Mouse (Mus musculus) left cerebral cortex, postnatal 36 days (tissue): ENCODE measurements at regions not wholly inside any gene's neighbourhood (a gene's known extent, or its start where the extent isn't known, plus 50 kb on each side); places are given as distances from the start of the nearest gene placed in this dataset.
"Not testable (repeated sequence)": the region's sequence is repeated elsewhere in the genome, so short reads cannot be mapped to it uniquely, and the experiment has no call there.

Experiments used
- DNase-seq, 2 experiments: peaks; one replicate each; pipeline ENCODE4 v3.0.0; 2021 to 2022; ENCODE audit warnings: low spot score in 2 of 2, mixed read lengths in 1 of 2
- intact Hi-C: fragments of 180-260 bp; cut with DNase I; formaldehyde crosslinking; loops from one replicate; pipeline ENCODE4 v1.15.1; 2025

- intact Hi-C loops: no loop called here
- no peak for DNase-seq
These were observed 83.8 kb downstream of the Eif4e start for GRCm38 (mm10) chr3:138609749-138610148.

DNA sequence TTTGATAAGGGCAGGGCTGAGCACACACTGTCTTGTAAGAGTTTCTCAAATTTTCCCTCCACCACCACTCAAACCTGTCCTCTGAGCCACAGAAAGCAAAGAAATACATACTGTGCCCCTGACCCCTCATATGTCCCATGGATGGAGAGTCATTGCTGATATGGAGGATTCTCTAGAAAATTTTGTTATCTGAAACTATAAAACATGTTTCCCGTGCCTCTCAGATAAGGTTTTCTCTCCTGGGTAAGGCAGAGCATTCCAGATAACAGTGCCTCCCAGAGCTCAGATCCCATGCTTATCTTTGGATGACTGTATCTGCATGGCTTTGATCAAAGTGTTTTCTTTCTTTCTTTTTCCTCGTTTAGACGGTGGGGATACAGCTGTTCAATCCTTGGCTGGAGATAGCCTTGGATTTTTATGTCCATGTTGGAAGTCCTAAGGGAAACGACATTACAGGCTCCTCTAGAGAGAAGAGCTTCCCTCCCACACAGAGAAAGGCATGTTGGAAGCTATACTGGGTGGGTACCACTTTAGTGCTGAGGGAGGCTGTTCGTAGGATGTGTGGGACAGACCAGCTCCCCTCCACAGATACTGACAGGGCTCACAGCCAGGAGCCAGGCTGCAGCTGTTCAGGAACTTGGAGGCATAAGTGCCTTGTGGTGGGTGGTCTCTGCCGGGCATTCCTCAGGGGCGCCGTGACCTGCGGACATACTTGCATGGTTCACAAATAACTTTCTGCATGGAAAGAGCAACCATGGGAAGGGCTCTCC, 87.1 kb downstream of the Eif4e start:
- peak in 1 of 2 experiments; percentile 35 for DNase-seq
- intact Hi-C loops: no loop called here

DNA sequence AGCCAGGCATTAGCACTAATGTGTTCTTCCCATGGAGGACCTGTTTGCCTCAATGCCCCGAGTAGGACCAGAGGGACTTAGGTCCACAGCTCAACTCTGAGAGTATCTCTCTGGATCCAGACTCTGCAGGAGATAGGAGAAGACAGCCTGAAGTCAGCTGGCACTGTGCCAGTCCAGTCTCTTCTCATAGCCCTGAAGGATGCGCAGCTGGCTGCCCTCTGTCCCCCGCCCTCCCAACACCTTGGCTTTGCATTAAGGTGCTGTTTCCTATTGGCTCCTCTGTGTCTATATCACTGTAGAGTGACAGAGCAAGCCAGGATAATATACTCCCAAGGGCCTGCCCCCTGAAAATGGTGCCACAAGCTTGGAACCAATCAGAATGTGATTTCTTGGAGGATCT, 87.7 kb downstream of the Eif4e start:
- intact Hi-C loops: no loop called here
- no peak for DNase-seq

- no peak for DNase-seq
These were observed 88.9 kb downstream of the Eif4e start for GRCm38 (mm10) chr3:138614899-138615298.

DNA sequence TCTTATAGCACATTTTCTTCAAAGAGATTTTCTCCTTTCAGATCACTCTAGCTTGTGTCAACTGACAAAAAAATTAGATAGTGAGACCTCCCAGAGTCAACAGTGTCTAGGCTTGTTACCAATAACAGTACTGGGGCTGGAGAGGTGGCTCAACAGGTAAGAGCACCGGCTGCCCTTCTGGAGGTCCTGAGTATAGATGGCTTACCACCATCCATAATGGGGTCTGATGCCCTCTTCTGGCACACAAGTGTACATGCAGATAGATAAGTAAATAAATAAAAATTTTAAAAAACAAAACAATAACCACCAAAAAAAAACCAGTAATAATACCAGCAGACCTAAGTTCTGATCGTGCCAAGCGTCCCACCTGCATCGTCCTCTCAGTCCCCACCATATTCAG, 94.3 kb downstream of the Eif4e start:
- no peak for DNase-seq
- intact Hi-C loops: no loop called here

More at GRCm38 (mm10) chr3:138614899-138615298, 88.9 kb downstream of the Eif4e start:
- intact Hi-C loops: no loop called here

DNA sequence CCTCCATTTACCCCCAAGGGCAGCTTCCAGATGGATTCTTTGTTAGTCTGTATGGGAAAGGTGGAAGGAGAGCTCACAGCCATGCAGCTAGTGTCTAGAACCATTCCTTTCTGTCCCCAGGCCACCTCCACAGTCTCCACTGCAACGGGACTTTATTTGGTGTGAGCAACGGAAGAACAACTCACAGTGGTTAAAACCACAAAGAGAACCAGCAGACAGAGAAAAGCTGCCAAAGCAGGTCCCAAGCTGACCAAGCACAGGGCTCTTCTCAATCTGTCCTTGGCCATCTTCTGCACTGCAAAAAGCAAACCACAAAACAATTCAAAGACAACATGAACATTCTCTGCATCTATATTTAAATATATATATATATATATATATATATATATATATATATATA, 98.1 kb downstream of the Eif4e start:
- DNase-seq: no peak
- intact Hi-C loops: no loop called here

DNA sequence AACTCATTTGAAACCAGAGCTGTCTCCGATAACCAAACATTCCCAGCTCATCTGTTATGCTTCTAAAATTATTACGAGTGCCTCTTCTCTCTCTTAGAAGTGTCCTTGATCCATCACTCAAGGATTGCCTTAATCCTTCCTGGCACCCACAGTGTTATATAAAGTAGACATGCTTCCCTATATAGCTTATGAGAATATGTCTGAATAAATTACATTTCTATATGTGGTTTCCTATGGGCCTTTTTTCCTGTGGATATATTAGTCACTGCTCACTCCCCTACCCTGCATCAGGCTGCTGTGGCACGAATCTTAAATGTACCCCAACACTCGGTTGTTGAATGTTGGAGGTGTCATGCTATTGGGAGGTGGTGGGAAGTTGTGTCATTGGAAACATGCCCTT, 100.3 kb downstream of the Eif4e start:
- peak in 1 of 2 experiments; percentile 35 for DNase-seq
- intact Hi-C loops: loop anchor here (5.0 kb wide), 1 partner anchor 116 kb away; the partner anchor contains the start of gene Tspan5

DNA sequence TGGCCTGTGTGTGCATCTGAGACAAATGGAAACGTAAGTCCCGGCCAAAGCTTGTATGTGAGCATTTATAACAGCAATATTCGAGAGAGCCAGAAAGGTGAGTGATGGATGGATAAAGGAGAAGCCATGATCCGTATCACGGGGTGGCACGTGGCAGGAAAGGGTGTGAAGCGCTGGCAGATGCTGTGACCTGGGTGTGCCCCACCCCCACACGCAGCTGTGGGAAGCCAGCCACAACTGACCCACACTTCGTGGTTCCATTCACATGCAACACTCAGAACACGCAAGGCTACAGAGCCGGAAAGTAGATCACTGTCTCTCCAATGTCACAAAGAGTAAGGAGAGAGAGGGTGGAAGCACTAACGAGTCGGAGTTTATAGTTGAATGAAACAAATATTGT, 104.3 kb downstream of the Eif4e start:
- intact Hi-C loops: no loop called here
- DNase-seq: no peak

DNA sequence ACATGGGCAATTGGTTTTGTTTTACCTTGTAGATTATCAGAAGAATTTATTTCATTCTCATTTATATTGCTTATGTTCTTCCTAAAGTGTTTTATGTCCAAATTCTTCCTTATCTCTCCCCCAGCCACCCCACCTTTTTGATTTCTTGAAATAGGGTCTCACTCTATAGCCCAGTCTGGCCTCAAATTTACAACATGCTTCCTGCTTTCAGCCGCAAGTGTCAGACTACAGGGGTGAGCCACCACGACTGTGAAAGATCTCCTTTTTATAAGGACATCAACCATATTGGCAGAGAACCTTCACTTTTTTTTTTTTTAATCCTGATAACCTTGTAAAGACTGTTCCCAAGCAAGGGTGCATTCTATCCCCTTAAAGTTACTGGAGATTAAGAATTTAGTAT, 106.1 kb downstream of the Eif4e start:
- intact Hi-C loops: no loop called here
- no peak for DNase-seq

GRCm38 (mm10) chr3:138642026-138642425, 100.0 kb upstream of the Tspan5 start:
- intact Hi-C loops: loop anchor here (5.0 kb wide), 1 partner anchor 550 kb away; no protein-coding TSS in a partner anchor
- no peak for DNase-seq

DNA sequence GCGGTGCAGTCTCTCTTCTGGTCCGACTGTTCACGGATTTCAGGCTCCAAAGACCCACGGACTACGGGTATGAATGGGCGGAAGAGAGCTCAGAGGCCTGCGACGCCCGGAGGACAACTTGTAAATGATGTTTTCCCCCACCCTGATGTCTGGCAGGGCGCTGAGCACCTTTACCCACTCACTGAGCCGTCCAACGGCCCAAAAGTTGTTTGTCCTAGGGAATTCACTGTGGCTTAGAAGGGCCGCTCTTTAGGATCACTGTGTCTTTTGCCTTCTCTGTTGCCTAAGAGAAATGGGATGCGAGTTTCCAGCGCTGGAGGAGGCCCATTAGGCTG, 98.1 kb upstream of the Tspan5 start:
- no peak for DNase-seq
- intact Hi-C loops: loop anchor here (5.0 kb wide), 1 partner anchor 548 kb away; no protein-coding TSS in a partner anchor

DNA sequence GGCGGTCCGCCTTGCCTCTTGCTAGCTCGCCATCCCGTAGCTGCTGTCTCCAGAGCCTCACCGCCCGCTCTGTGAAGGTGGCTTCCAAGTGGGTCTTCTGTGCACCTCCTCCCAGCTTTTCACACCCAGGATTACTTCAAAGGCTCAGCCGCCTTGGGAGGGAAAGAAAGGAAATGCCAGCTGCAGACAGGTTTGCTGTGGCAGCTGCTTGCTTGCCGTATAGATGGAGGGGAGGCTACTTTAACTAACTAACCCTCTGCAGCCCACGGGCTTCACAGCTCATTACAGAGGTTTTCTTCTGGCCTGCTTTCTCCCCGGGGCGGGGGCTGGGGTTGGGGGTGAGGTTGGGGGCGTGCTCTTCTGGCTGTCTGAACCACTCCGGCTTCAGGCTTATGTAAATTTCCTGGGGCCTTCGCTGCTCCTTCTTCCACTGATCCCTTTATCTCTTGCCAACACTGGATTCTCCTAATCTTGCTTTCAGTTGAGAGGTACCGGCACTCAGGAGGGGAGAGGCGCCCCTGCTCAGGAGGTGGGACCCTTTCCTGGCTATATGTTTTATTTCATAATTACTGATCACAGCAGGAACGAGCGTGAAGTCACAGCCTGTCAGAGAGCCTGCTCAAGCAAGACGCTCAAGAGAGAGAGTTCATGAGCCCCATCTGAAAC, 97.6 kb upstream of the Tspan5 start:
- intact Hi-C loops: loop anchor here (5.0 kb wide), 1 partner anchor 548 kb away; no protein-coding TSS in a partner anchor
- peak in 1 of 2 experiments; percentile 36 for DNase-seq

- intact Hi-C loops: loop anchor here (5.0 kb wide), 2 partner anchors 97 to 257 kb away; partner anchors contain the start of gene Tspan5
These were observed 96.7 kb upstream of the Tspan5 start for GRCm38 (mm10) chr3:138645320-138645719.

DNA sequence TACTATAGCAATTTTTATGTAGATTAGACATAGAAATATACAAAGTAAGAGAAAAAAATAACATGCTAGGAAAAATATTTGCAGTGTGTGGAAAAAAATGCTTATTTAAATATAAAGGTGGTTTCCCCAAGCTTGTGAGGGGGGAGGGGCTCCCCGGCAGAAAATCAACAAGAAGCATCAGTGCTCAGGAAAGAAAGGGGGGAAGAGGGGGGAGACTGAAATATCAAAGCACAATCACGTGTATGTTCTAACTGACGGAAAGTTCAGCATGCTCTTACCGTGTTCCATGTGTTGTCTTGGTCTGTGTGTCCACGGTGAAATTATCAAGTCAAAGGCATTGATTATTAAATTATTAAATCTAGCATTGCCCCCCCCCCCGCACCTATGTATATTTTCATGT, 92.3 kb upstream of the Tspan5 start:
- DNase-seq: no peak

More at GRCm38 (mm10) chr3:138645320-138645719, 96.7 kb upstream of the Tspan5 start:
- peak; percentile 46 to 59 for DNase-seq

DNA sequence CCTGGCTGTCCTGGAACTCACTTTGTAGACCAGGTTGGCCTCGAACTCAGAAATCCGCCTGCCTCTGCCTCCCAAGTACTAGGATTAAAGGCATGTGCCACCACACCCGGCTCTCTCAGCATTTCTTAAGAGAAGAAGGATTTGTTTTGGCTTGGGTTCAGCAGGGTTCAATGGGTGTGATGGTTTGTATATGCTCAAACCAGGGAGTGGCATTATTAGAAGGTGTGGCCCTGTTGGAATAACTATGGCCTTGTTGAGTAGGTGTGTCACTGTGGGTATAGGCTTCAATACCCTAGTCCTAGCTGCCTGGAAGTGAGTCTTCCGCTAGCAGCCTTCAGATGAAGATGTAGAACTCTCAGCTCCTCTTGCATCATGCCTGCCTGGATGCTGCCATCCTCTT, 91.3 kb upstream of the Tspan5 start:
- intact Hi-C loops, DNase-seq: not testable (repeated sequence)

More for the DNA sequence above, 92.3 kb upstream of the Tspan5 start:
- intact Hi-C loops: loop anchor here (5.0 kb wide), 2 partner anchors 93 to 253 kb away; partner anchors contain the start of gene Tspan5

- DNase-seq: no peak
- intact Hi-C loops: no loop called here
These were observed 90.4 kb upstream of the Tspan5 start for GRCm38 (mm10) chr3:138651361-138652205.

- intact Hi-C loops: no loop called here
- no peak for DNase-seq
These were observed 89.8 kb upstream of the Tspan5 start for GRCm38 (mm10) chr3:138652206-138652605.

GRCm38 (mm10) chr3:138652685-138653084, 89.3 kb upstream of the Tspan5 start:
- intact Hi-C loops: no loop called here
- DNase-seq: no peak

DNA sequence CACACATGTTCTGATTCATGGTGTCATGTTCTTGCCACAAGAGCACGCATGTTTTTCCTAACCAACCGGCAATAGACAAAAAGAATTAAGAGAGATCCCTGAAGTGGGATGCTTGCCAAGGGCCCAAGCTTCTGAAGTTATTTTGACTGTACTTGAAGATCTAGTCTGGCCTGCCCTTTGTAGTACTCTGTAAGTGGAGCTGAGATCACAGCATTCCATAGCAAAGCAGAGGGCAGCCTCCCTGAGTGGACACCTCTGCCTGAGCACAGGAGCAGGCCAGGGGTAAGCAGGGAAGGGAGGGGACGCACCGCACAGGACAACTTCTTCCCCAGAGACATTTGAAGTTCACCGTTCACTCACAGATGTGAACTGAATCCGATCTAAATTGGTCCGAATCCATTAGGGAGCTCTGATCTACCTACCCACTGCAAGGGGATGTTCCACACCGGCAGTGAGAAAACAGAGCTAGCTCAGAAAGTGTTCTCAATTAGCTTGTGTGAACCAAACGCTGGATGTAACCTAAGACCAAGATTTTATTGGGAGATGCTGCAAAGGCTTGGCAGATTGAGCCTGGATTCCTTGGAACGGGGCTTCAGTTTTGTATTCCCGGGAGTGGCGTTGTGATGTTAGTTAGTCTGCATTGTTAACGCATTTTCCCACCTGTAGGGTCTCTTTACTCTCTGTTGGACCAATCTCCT, 88.3 kb upstream of the Tspan5 start:
- intact Hi-C loops: no loop called here

More for the DNA sequence above, 88.3 kb upstream of the Tspan5 start:
- no peak for DNase-seq
